Mouse (Mus musculus): Measurements from ENCODE around the gene 2510039O18Rik. TPM values are rescaled to one million over a fixed set of nuclear protein-coding genes. Genes with fewer than 3 reads are reported as not detected.

Gene 2510039O18Rik
- total and polyA plus RNA-seq, 2 experiments from 2014 or later = 10.4 to 76.2 TPM

DNA sequence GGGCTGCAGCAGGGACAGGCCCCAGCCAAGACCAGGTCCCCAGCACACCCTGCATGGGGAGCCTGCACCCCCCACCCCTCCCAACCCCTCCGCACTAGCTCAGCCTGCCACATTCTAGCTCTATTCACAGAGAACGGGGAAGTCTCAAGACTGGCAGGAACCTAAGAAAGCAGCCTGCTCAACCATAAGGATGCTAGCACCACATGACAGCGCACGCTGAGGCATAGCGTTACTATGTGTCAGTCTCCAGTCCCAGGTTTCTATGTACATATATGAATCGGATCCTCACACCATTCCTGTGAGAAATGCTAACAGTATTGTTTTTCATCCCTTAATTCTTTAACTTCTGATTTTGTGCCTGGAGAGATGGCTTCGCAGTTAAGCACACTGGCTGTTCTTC, 12.2 kb upstream of the 2510039O18Rik start:
- Histone ChIP-seq H3K27ac (ENCODE audit: low read depth) (no peak overlapping the region), H3K4me2 (ENCODE audit: low read depth, low read length) (no peak overlapping the region), H3K4me1 (ENCODE audit: control insufficient read depth, insufficient read depth) (peaks cover 5% of the 10 kb centered on the region), H3K9me3 (replicated peaks; ENCODE audit: control insufficient read depth, low read length) (no peaks in the 10 kb centered on the region), H3K9ac (replicated peaks; ENCODE audit: low read depth, low read length) (no peak overlapping the region), H3K27me3 (ENCODE audit: control insufficient read depth, insufficient read depth, low read length) (no peaks in the 10 kb centered on the region), H3K4me3 (ENCODE audit: low read depth, low read length) (no peak overlapping the region), H3K36me3 (replicated peaks; ENCODE audit: control insufficient read depth, insufficient read depth, low read length) (peaks cover 75% of the 10 kb centered on the region)
- WGBS = 89% methylated on average over 7 of the region's 7 CpGs
- no peak for TF ChIP-seq CTCF (IDR thresholded peaks at IDR 0.05; ENCODE audit: low read depth)
- TF ChIP-seq EP300 (IDR thresholded peaks at IDR 0.05; ENCODE audit: low read depth) = no peak
- DNase-seq (ENCODE audit: low spot score) = no peak
- no peak for ATAC-seq (ENCODE audit: insufficient read depth, low read depth)

DNA sequence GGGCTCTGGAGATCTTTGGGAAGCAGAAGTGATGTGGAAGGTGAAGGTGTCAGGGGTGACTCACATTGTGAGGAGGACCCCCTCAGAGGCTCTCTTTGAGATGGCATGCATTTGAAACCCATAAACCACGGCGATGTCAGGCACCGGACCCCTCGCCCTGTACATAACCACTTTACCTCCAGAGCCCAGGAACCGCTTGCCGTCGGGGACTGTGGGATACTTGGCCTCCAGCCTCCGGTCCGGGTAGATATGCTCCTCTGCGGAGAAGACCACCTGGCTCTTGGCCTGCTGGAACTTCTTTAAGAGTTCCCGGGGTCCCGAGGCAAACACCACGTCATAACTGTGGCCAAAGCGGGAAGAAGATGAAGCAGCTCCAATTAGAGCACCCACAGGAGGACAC, 9.7 kb upstream of the 2510039O18Rik start:
- Histone ChIP-seq H3K36me3 (replicated peaks; ENCODE audit: control insufficient read depth, insufficient read depth, low read length) (peaks cover 52% of the 10 kb centered on the region), H3K9ac (replicated peaks; ENCODE audit: low read depth, low read length) (no peak overlapping the region), H3K27me3 (ENCODE audit: control insufficient read depth, insufficient read depth, low read length) (no peaks in the 10 kb centered on the region), H3K4me1 (ENCODE audit: control insufficient read depth, insufficient read depth) (peaks cover 28% of the 10 kb centered on the region), H3K27ac (ENCODE audit: low read depth) (no peak overlapping the region), H3K4me2 (ENCODE audit: low read depth, low read length) (no peak overlapping the region), H3K9me3 (replicated peaks; ENCODE audit: control insufficient read depth, low read length) (no peaks in the 10 kb centered on the region), H3K4me3 (ENCODE audit: low read depth, low read length) (no peak overlapping the region)
- 96% methylated on average over 14 of the region's 14 CpGs for WGBS
- ATAC-seq (ENCODE audit: insufficient read depth, low read depth) (no peak), DNase-seq (ENCODE audit: low spot score) (no peak)
- TF ChIP-seq EP300 (IDR thresholded peaks at IDR 0.05; ENCODE audit: low read depth) (no peak), CTCF (IDR thresholded peaks at IDR 0.05; ENCODE audit: low read depth) (no peak)

DNA sequence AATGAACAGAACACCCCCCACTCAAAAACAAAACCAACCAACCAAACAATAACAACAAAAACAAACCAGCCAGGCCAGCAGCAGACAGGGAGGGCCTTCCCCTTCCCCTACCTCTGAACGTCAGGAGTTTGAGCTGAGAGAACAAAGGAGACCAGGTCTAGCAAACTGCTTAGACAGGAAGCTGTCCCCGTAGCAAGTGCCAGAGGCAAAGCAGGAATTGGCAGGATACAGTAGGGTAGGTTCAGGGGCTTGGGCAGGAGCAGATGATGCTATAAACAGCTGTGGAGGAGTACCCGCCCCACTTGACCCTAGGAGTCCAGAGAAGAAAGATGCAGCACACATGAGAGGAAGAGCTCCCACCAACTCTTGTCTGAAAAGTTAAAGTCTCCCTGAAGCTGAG, 6.6 kb upstream of the 2510039O18Rik start:
- Histone ChIP-seq H3K27me3 (ENCODE audit: control insufficient read depth, insufficient read depth, low read length) (no peaks in the 10 kb centered on the region), H3K9me3 (replicated peaks; ENCODE audit: control insufficient read depth, low read length) (no peaks in the 10 kb centered on the region), H3K27ac (ENCODE audit: low read depth) (peak overlapping the region; percentile 46; the same call in 1 of the 2 replicates), H3K4me2 (ENCODE audit: low read depth, low read length) (peak overlapping the region; percentile 94), H3K4me1 (ENCODE audit: control insufficient read depth, insufficient read depth) (peaks cover 54% of the 10 kb centered on the region), H3K4me3 (ENCODE audit: low read depth, low read length) (no peak overlapping the region), H3K36me3 (replicated peaks; ENCODE audit: control insufficient read depth, insufficient read depth, low read length) (peaks cover 30% of the 10 kb centered on the region), H3K9ac (replicated peaks; ENCODE audit: low read depth, low read length) (no peak overlapping the region; the same call in 1 of the 2 replicates)
- 43% methylated on average over 3 of the region's 3 CpGs for WGBS
- DNase-seq (ENCODE audit: low spot score) (peak; percentile 20), ATAC-seq (ENCODE audit: insufficient read depth, low read depth) (0 out of 2 replicates have a peak, but pooled peaks have one; percentile 2)
- TF ChIP-seq CTCF (IDR thresholded peaks at IDR 0.05; ENCODE audit: low read depth) = no peak
- TF ChIP-seq EP300 (IDR thresholded peaks at IDR 0.05; ENCODE audit: low read depth) = no peak

DNA sequence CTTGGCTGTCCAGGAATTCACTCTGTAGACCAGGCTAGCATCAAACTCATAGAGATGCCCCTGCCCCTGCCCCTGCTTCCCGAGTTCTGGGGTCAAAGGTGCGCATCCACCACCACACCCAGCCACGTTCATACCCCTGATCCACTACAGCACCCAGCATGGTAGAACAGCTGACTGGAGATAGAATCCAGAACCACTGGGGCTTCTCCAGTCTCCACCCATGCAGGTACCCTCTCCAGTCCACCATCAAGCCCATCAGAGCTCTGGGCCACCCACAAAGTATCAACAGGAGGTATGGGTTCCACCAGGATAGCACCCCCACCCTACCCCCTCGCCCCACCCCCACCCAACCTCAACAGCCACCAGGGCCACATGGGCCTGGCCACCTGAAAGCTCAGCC, 6.1 kb upstream of the 2510039O18Rik start:
- Histone ChIP-seq H3K27ac (ENCODE audit: low read depth) (peak overlapping the region; percentile 46; the same call in 1 of the 2 replicates), H3K27me3 (ENCODE audit: control insufficient read depth, insufficient read depth, low read length) (no peaks in the 10 kb centered on the region), H3K4me1 (ENCODE audit: control insufficient read depth, insufficient read depth) (peaks cover 59% of the 10 kb centered on the region), H3K36me3 (replicated peaks; ENCODE audit: control insufficient read depth, insufficient read depth, low read length) (peaks cover 25% of the 10 kb centered on the region), H3K4me3 (ENCODE audit: low read depth, low read length) (no peak overlapping the region), H3K4me2 (ENCODE audit: low read depth, low read length) (peak overlapping the region; percentile 94), H3K9ac (replicated peaks; ENCODE audit: low read depth, low read length) (no peak overlapping the region; the same call in 1 of the 2 replicates), H3K9me3 (replicated peaks; ENCODE audit: control insufficient read depth, low read length) (no peaks in the 10 kb centered on the region)
- TF ChIP-seq EP300 (IDR thresholded peaks at IDR 0.05; ENCODE audit: low read depth) (no peak), CTCF (IDR thresholded peaks at IDR 0.05; ENCODE audit: low read depth) (no peak)
- 77% methylated on average over 4 of the region's 4 CpGs for WGBS
- ATAC-seq (ENCODE audit: insufficient read depth, low read depth) (no peak), DNase-seq (ENCODE audit: low spot score) (no peak)

DNA sequence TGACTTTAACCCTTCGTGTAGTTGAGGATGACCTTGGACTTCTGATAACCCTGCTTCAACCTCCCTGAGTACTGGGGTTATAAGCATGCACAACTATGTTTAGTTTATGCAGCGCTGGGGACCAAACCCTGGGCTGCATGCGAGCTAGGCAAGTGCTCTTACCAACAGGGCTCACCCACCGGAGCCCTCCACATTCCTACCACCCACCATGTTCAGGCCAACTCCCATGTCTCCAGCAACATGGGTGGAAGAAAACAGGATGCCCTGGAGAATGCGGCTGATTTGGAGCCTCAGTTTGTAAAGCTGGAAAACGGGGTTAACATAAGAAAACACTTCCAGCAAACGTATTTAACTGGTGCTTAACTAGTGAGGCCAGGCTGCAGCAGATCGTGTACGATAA, 4.8 kb upstream of the 2510039O18Rik start:
- DNase-seq (ENCODE audit: low spot score) = no peak
- ATAC-seq (ENCODE audit: insufficient read depth, low read depth) = no peak
- H3K27ac ChIP-seq (ENCODE audit: low read depth) = peak overlapping the region; percentile 76
- peaks cover 15% of the 10 kb centered on the region for H3K36me3 ChIP-seq (replicated peaks; ENCODE audit: control insufficient read depth, insufficient read depth, low read length)
- TF ChIP-seq EP300 (IDR thresholded peaks at IDR 0.05; ENCODE audit: low read depth) = no peak
- TF ChIP-seq CTCF (IDR thresholded peaks at IDR 0.05; ENCODE audit: low read depth) = no peak
- H3K9ac ChIP-seq (replicated peaks; ENCODE audit: low read depth, low read length) = peak overlapping the region; percentile 88
- no peaks in the 10 kb centered on the region for H3K27me3 ChIP-seq (ENCODE audit: control insufficient read depth, insufficient read depth, low read length)
- H3K4me3 ChIP-seq (ENCODE audit: low read depth, low read length) = peak overlapping the region; percentile 87
- H3K4me2 ChIP-seq (ENCODE audit: low read depth, low read length) = peak overlapping the region; percentile 94
- H3K9me3 ChIP-seq (replicated peaks; ENCODE audit: control insufficient read depth, low read length) = no peaks in the 10 kb centered on the region
- peaks cover 67% of the 10 kb centered on the region for H3K4me1 ChIP-seq (ENCODE audit: control insufficient read depth, insufficient read depth)
- 15% methylated on average over 9 of the region's 9 CpGs for WGBS

DNA sequence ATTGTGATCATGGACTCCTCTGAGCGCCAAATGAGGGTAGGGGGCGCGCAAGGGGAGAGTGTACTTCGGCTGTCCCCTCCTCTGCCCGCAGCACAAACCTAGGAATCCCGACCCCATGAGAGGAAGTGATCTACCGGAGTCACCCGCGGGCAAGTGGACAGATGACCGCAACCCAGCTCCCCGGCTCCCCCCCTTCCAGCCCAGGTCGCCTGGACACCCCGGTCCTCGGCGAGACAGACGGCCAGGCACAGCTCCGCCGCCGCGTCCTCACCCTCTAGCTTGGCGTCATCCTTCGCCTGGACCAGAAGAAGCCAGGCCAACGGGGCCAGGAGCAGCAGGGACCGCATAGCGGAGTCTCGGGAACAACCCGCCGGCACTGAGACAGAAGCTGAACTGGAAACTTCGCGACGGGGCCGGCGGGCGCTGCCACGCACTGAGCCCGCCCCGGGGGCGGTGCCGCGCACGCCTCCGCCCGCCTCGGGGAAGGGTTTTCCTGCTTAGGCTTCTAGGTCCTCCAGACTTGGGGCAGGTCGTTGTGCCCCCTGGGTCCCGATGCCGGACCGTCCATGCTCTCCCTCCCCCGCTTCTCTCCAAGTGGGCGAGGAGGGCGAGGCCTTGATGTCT, 4.3 kb upstream of the 2510039O18Rik start, which contains the start of gene Plod1:
Plod1 (minus strand) TSS at position 437 of the 624 bp plus-strand sequence.
- H3K4me2 ChIP-seq (ENCODE audit: low read depth, low read length) = peak within 1 kb of the TSS; percentile 94

More for the DNA sequence above, 4.3 kb upstream of the 2510039O18Rik start, which contains the start of gene Plod1:
- Histone ChIP-seq H3K27ac (ENCODE audit: low read depth) (peak within 1 kb of the TSS; percentile 76), H3K4me1 (ENCODE audit: control insufficient read depth, insufficient read depth) (peaks cover 68% of the 10 kb centered on the region), H3K9me3 (replicated peaks; ENCODE audit: control insufficient read depth, low read length) (no peaks in the 10 kb centered on the region), H3K9ac (replicated peaks; ENCODE audit: low read depth, low read length) (peak within 1 kb of the TSS; percentile 88), H3K27me3 (ENCODE audit: control insufficient read depth, insufficient read depth, low read length) (no peaks in the 10 kb centered on the region), H3K4me3 (ENCODE audit: low read depth, low read length) (peak within 1 kb of the TSS; percentile 87), H3K36me3 (replicated peaks; ENCODE audit: control insufficient read depth, insufficient read depth, low read length) (peaks cover 9% of the 10 kb centered on the region)
- TF ChIP-seq CTCF (IDR thresholded peaks at IDR 0.05; ENCODE audit: low read depth) (no peak), EP300 (IDR thresholded peaks at IDR 0.05; ENCODE audit: low read depth) (no peak)
- DNase-seq (ENCODE audit: low spot score) (peak; percentile 86), ATAC-seq (ENCODE audit: insufficient read depth, low read depth) (peak; percentile 75)
- under 1% methylated on average over 50 of the region's 51 CpGs for WGBS

Data from heart, postnatal 0 days (tissue).